Mouse (Mus musculus) myocyte (in vitro differentiated cells): ENCODE measurements at regions not wholly inside any gene's neighbourhood (a gene's known extent, or its start where the extent isn't known, plus 50 kb on each side); places are given as distances from the start of the nearest gene placed in this dataset.

Experiments
- H3K27me3 ChIP-seq: one replicate; pipeline ENCODE4 v1.6.1; 2011; ENCODE audit not compliant: control insufficient read depth, insufficient read depth, insufficient read length
- H3K36me3 ChIP-seq: one replicate; pipeline ENCODE4 v1.6.1; 2011; ENCODE audit not compliant: control insufficient read depth, insufficient read depth
- H3K4me2 ChIP-seq: one replicate; pipeline ENCODE4 v1.6.1; 2011; ENCODE audit warnings: low read depth, control low read depth
- H3K4me3 ChIP-seq: one replicate; pipeline ENCODE4 v1.5.1; 2011; ENCODE audit warnings: mild to moderate bottlenecking, control low read depth, moderate library complexity
- H3K79me2 ChIP-seq: one replicate; pipeline ENCODE4 v1.6.1; 2011; ENCODE audit not compliant: control insufficient read depth, insufficient read depth
- H3ac ChIP-seq: one replicate; pipeline ENCODE4 v1.6.1; 2011; ENCODE audit not compliant: control insufficient read depth, insufficient read length
- CEBPB ChIP-seq: IDR thresholded peaks from 2 replicates; pipeline ENCODE4 v1.6.1; 2011; ENCODE audit warnings: mild to moderate bottlenecking, moderate library complexity; ENCODE audit not compliant: poor library complexity, insufficient read depth, severe bottlenecking
- E2F4 ChIP-seq: IDR thresholded peaks from one replicate; pipeline ENCODE4 v1.6.1; 2011; ENCODE audit warnings: mild to moderate bottlenecking, control low read depth, moderate library complexity; ENCODE audit not compliant: insufficient read depth
- MAX ChIP-seq: IDR thresholded peaks from one replicate; pipeline ENCODE4 v1.6.1; 2011; ENCODE audit warnings: low read depth, mild to moderate bottlenecking, control low read depth
- MYOD1 ChIP-seq, 3 experiments: IDR thresholded peaks; one replicate each; pipeline ENCODE4 v1.6.1; 2011; ENCODE audit warnings: control low read depth in 2 of 3, low read depth in 2 of 3, mild to moderate bottlenecking in 2 of 3, moderate library complexity in 1 of 3; ENCODE audit not compliant: insufficient read length in 2 of 3, control insufficient read depth in 1 of 3
- MYOG ChIP-seq, 3 experiments: IDR thresholded peaks; one replicate each; pipeline ENCODE4 v1.6.1; 2011; ENCODE audit warnings: control low read depth in 2 of 3, low read depth in 2 of 3, mild to moderate bottlenecking in 2 of 3; ENCODE audit not compliant: insufficient read length in 2 of 3, control insufficient read depth in 1 of 3, insufficient read depth in 1 of 3
- POLR2A ChIP-seq: IDR thresholded peaks from one replicate; pipeline ENCODE4 v1.6.1; 2011; ENCODE audit warnings: low read depth, mild to moderate bottlenecking, control low read depth, moderate library complexity; ENCODE audit not compliant: insufficient read length
- POLR2AphosphoS2 ChIP-seq: IDR thresholded peaks from one replicate; pipeline ENCODE4 v1.6.1; 2011; ENCODE audit warnings: low read depth, control low read depth; ENCODE audit not compliant: insufficient read length
- REST ChIP-seq: IDR thresholded peaks from one replicate; pipeline ENCODE4 v1.6.1; 2011; ENCODE audit warnings: mild to moderate bottlenecking, control low read depth, moderate library complexity; ENCODE audit not compliant: insufficient read depth, insufficient read length
- SRF ChIP-seq: IDR thresholded peaks from one replicate; pipeline ENCODE4 v1.6.1; 2011; ENCODE audit warnings: low read depth; ENCODE audit not compliant: control insufficient read depth, insufficient read length
- TCF12 ChIP-seq: IDR thresholded peaks from one replicate; pipeline ENCODE4 v1.6.1; 2011; ENCODE audit warnings: mild to moderate bottlenecking, control low read depth; ENCODE audit not compliant: poor library complexity, insufficient read depth, severe bottlenecking
- TCF3 ChIP-seq: IDR thresholded peaks from one replicate; pipeline ENCODE4 v1.6.1; 2011; ENCODE audit warnings: low read depth, control low read depth; ENCODE audit not compliant: insufficient read length
- USF1 ChIP-seq: IDR thresholded peaks from one replicate; pipeline ENCODE4 v1.6.1; 2011; ENCODE audit warnings: low read depth, mild to moderate bottlenecking, control low read depth, moderate library complexity

- TF ChIP-seq TCF12 (no peak), E2F4 (no peak), CEBPB (no peak), USF1 (no peak), POLR2AphosphoS2 (no peak), MYOG (IDR thresholded peaks at IDR 0.05; ENCODE audit: control insufficient read depth in 1 of 3, insufficient read depth in 1 of 3, insufficient read length in 2 of 3, low read depth in 2 of 3) (no peak), MYOD1 (IDR thresholded peaks at IDR 0.05; ENCODE audit: control insufficient read depth in 1 of 3, insufficient read length in 2 of 3, low read depth in 2 of 3) (no peak), MAX (no peak), SRF (no peak), REST (no peak), POLR2A (no peak), TCF3 (no peak)
- H3K79me2 ChIP-seq: no peaks in the 10 kb centered on the region
- no peaks in the 10 kb centered on the region for H3K27me3 ChIP-seq
These were observed 99.4 kb upstream of the Gpr12 start for GRCm38 (mm10) chr5:146684429-146684828.

DNA sequence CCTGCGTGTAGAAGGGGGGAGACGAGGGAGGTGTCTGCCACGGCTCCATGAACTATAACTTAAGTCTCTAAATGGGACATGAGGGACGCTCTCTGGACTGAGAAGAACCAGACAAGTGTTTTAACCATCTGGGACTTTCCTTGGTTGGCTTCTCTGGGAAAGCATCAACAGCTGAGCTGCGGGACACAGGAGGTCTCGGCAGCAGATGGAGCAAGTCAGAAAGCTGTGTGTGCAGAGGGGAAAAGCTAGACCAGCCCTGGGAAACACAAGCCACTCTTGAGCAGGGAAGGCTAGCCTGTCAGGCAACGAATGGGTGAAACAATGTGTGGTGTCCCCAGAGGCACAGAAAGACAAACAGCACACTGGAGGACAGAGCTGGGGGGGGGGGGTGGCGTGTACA is 98.5 kb upstream of the Gpr12 start:
- no peak overlapping the region for H3K4me3 ChIP-seq
- H3K79me2 ChIP-seq: no peaks in the 10 kb centered on the region
- H3K4me2 ChIP-seq: no peak overlapping the region
- no peaks in the 10 kb centered on the region for H3K27me3 ChIP-seq
- TF ChIP-seq REST (no peak), MAX (no peak), TCF12 (no peak), SRF (no peak), POLR2A (no peak), E2F4 (no peak), TCF3 (no peak), USF1 (no peak), CEBPB (no peak), MYOG (IDR thresholded peaks at IDR 0.05; ENCODE audit: control insufficient read depth in 1 of 3, insufficient read depth in 1 of 3, insufficient read length in 2 of 3, low read depth in 2 of 3) (no peak)
- H3K36me3 ChIP-seq: no peaks in the 10 kb centered on the region
- H3ac ChIP-seq: no peak overlapping the region

More at GRCm38 (mm10) chr5:146684429-146684828, 99.4 kb upstream of the Gpr12 start:
- Histone ChIP-seq H3K36me3 (no peaks in the 10 kb centered on the region), H3K4me3 (no peak overlapping the region), H3K4me2 (no peak overlapping the region), H3ac (no peak overlapping the region)

DNA sequence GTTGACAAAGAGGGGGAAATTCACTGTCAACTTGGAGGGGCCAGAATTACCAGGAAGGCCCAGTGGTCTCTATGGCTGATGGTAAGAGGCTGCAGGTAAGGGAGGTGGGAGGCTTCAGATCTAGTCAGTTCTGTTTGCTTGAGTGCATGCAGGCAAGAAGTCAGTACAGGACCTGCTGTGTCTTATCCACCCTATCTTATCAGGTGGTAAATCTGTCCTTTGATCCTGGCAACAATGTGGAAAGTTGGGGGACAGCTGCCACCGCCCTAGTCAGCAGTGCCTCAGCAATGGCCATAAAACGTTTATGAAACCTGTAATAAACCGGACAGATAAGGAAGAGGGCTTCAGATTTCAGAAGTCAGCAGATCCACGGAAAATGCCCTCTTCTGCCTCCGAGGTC is 97.9 kb upstream of the Gpr12 start:
- Histone ChIP-seq H3K27me3 (no peaks in the 10 kb centered on the region), H3K79me2 (no peaks in the 10 kb centered on the region), H3K4me3 (no peak overlapping the region), H3K36me3 (no peaks in the 10 kb centered on the region), H3ac (no peak overlapping the region), H3K4me2 (no peak overlapping the region)
- no peak for TF ChIP-seq POLR2AphosphoS2
- no peak for TF ChIP-seq TCF12
- TF ChIP-seq MYOD1 (IDR thresholded peaks at IDR 0.05; ENCODE audit: control insufficient read depth in 1 of 3, insufficient read length in 2 of 3, low read depth in 2 of 3): no peak
- no peak for TF ChIP-seq SRF
- no peak for TF ChIP-seq TCF3
- TF ChIP-seq E2F4: no peak
- no peak for TF ChIP-seq POLR2A
- TF ChIP-seq USF1: no peak
- TF ChIP-seq MYOG (IDR thresholded peaks at IDR 0.05; ENCODE audit: control insufficient read depth in 1 of 3, insufficient read depth in 1 of 3, insufficient read length in 2 of 3, low read depth in 2 of 3): no peak
- TF ChIP-seq REST: no peak
- no peak for TF ChIP-seq CEBPB
- no peak for TF ChIP-seq MAX

- no peaks in the 10 kb centered on the region for H3K79me2 ChIP-seq
- no peak overlapping the region for H3K4me3 ChIP-seq
- no peak overlapping the region for H3ac ChIP-seq
- no peaks in the 10 kb centered on the region for H3K36me3 ChIP-seq
- no peaks in the 10 kb centered on the region for H3K27me3 ChIP-seq
- H3K4me2 ChIP-seq: no peak overlapping the region
- TF ChIP-seq POLR2A (no peak), MYOD1 (IDR thresholded peaks at IDR 0.05; ENCODE audit: control insufficient read depth in 1 of 3, insufficient read length in 2 of 3, low read depth in 2 of 3) (no peak), REST (no peak), CEBPB (no peak), SRF (no peak), TCF3 (no peak), MYOG (IDR thresholded peaks at IDR 0.05; ENCODE audit: control insufficient read depth in 1 of 3, insufficient read depth in 1 of 3, insufficient read length in 2 of 3, low read depth in 2 of 3) (no peak), USF1 (no peak), TCF12 (no peak), MAX (no peak), POLR2AphosphoS2 (no peak), E2F4 (no peak)
These were observed 96.5 kb upstream of the Gpr12 start for GRCm38 (mm10) chr5:146681512-146681911.
